Mouse (Mus musculus): ENCODE measurements around the gene Reg4.

Gene Reg4

GRCm38 (mm10) chr3:98221856-98222255, at the start of gene Reg4:
Gene Reg4 (plus strand): TSS chr3:98222156.
- DNase-seq (ENCODE audit: extremely low spot score): no peak

DNA sequence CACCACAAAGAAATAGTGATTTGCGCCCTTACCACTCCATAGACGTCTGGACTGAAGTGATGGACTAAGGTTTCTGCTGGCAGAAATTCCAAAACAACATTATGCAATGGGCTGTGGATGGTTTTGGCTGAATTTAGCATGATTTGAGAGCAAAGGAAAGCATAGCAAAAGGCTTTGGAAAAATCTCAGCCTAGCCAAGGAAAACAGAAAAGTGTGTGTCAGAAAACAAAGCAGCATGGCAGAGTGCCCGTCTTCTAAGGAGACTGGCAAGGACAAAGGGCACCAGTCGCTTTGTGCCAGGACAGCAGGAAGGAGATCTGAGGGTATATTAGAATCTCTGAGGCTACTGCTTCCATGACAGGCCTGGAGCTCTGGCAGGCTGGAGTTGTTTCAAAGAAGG, 43.6 kb upstream of the Reg4 start:
- DNase-seq (ENCODE audit: extremely low spot score): no peak

DNA sequence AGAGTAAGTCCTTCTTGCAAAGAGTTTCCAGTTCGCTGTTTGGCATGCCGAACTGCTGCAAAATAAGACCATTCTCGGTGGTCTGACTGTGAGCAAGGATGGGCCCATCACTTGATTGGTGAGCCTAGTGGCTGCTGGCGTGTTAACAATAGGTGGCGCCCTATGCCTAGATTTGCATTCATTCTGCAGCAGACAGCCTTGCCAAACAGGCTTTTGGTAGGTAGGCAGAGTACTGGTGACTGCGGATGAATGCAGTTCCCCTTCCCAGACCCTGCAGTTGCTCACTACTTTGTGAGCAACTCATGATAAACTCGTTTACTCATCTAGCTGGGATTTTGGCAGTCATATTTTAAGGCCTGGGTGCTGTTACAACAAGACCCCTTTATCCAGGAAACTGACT, 41.2 kb upstream of the Reg4 start:
- DNase-seq (ENCODE audit: extremely low spot score): peak; percentile 74

DNA sequence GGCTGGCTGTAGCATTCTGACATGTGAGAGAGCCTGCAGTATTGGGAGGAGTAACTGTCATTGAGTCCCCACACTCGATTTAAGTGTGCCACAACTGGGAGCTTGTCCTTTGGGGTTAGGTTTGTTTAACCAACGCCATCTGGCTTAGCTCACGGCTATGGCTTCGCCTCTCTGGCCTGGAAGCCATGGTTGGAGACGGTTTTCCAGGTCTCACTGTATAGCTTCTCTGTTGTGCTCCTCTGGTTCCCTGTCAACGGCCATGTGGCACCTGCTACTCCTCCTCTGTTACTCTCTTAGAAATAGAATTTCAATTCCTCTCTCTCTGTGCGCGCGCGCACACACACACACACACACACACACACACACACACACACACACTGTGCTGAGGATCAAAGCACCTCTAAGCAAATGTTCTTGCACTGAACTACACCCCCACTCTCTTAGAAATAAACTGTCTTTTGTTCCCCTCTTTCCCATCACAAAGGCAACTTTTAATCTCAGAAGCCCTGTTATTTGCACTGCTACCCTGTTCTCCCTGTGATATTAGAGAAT, 36.7 kb upstream of the Reg4 start:
- no peak for DNase-seq (ENCODE audit: extremely low spot score)

DNA sequence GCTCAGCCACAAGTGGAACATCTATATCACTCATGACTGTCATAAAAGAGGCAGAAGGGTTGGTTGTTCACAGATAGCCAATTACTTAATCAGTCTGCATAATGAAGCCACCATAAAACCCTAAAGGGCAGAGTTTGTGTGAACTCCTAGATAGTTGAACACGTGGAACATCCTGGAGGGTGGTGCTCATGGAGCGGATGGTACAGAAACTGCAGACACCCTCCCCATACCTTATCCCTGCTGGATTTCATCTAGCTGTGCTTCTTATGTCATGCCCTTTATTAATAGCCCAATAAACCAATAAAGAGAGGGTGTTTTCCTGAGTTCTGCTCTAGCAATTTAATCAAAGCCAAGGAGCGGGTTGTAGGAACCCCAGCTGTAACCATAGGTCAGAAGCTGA, 34.2 kb upstream of the Reg4 start:
- DNase-seq (ENCODE audit: extremely low spot score): no peak

DNA sequence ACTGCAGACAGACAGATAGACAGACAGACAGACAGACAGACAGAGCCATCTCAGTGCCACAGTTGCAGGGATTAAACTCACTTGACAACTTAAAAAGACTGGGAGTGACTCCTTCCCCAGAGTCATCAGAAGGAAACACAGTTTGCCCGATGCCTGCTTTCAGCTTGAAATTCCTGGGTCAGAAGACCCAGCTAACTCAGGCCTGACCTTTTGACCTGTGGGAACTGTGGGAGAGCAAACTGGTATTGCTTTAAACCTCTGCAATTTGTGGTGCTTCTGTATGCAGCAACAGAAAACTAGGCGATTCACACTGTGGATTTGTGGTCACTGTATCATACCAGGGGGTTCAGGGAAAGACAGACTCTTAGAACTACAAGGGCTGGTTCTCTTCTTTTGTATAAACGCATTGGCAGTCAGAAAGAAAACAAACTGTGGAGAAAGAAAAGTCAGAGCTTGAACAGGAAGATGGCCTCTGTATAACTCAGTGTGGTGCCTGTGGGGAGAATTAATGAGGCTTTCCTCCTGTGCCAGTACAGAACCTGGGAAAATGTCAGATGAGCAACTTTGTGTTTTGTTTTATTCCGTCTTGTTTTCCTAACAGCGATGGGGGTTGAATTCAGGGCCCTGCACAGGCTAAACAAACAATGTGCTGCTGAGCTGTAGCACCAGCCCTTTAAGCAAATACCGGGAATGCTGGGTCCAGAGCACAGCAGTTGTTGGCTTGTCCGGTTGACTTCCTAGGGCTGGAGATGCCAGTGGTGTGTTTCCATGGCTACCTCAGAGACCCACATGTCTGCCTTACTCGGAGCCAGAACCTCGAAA, 24.0 kb upstream of the Reg4 start:
- peak; percentile 75 for DNase-seq (ENCODE audit: extremely low spot score)

DNA sequence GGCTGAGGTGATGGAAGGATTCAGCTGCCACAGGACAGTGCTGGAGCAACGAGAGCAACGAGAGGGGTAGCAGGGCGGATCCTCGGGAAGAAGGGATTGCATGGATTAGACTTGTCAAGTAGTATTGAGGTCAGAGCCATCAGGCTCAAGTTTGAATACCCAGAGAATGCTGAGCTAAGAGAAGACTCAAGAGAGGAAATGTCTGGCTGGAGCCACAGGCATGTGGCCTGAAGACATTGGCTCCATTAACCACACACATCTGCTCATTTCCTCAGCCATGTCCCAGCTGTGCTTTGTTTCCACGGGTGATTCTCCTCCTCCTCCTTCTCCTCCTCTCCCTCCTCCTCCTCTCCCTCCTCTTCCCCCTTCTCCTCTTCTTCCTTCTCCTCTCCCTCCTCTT, 22.2 kb upstream of the Reg4 start:
- DNase-seq (ENCODE audit: extremely low spot score): no peak

- DNase-seq (ENCODE audit: extremely low spot score): no peak
Measured at GRCm38 (mm10) chr3:98203282-98203681, 18.7 kb upstream of the Reg4 start.

- DNase-seq (ENCODE audit: extremely low spot score): no peak
Measured at GRCm38 (mm10) chr3:98206977-98207376, 15.0 kb upstream of the Reg4 start.

DNA sequence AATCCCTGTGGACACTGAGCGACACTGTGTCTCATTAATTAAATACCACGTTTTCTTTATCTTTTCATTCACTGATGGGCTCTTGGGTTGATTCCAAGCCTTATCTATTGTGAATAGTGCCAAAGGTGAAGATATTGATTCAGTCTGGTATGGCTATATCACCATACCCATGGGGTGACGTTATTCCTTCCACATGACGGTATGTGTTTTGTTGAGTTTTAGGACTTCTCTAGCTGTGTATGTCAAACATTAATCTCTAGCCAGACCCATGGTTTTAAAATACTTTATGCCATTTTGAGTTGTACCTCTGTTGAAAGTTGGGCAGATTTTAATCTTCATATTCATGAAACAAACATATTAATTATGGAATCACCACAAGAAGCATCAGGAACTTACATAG, 12.8 kb upstream of the Reg4 start:
- DNase-seq (ENCODE audit: extremely low spot score): no peak

- DNase-seq (ENCODE audit: extremely low spot score): no peak
Measured at GRCm38 (mm10) chr3:98210860-98211259, 11.1 kb upstream of the Reg4 start.

DNA sequence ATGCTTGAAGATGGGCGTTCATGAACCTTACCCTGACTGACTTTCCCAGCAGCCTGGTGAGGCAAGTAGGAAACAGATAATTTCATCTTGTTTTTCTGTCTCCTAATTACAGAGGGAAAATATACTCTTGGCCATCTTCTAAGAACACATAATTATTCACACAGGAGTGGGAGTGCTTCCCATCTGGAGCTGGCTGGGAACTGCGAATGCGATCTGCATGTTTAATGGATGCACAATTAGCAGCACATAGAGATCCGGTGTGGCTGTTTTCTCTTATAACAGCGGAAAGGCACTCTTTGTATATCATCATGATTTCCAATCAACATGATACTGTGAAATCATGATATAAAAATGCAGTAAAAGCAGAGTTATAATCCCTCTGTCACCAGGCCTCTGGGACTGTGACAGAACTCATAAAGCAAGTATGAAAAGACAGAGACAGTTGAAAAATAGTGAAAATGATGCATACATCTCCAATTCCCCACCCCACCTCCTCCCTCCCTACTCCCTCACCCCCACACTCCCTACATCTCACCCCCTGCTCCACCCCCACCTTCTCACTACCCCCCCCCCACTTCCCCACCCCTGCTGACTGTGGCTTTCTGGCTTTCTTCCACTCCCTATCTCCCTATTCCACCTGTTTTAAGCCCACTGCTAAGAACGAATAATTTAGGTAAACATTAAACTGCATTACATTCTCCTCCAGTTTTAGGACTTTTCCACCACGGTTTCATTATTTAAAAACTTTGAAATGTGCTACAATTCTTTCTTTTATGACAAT, 10.5 kb upstream of the Reg4 start:
- DNase-seq (ENCODE audit: extremely low spot score): no peak

- DNase-seq (ENCODE audit: extremely low spot score): no peak
Measured at GRCm38 (mm10) chr3:98216296-98216695, 5.7 kb upstream of the Reg4 start.

DNA sequence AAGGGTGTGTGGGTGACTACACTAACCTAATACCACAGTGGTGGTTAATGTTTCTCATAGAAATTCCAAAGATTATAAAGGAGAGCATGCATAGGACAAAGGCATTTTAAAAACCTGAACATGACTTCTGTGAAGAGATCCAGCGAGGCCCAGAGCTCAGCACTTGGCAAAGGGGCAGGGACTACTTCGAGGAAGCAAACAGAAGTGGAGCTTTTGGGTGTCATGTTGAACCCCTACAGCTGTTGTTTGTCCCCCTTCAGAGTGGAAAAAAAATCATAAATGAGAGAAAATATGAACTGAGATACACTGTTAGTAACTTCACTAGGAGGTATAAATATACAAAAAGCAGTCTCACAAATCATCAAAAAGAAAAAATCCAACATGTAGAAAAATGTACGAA, 1.3 kb downstream of the Reg4 start:
- DNase-seq (ENCODE audit: extremely low spot score): no peak

- DNase-seq (ENCODE audit: extremely low spot score): peak; percentile 70
Measured at GRCm38 (mm10) chr3:98223783-98224580, 2.0 kb downstream of the Reg4 start.

DNA sequence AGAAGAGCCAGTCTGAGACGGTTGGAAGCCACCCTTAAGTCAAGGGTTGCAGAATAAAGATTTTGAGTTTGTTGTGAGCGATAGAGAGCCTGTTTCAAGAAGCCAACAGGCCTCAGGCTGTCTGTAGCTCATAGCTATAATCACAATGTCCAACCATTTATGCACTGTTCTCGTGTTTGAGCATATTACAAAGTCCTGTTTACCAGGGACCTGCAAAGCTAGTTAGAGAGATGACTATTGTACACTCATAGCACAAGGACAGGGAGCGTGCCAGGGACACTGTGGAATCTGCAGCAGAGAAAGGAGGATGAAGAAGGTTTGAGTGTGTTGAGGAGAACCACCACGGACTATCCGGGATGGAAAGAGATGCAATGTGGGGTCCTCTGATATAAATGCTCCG, 3.0 kb downstream of the Reg4 start:
- DNase-seq (ENCODE audit: extremely low spot score): no peak

DNA sequence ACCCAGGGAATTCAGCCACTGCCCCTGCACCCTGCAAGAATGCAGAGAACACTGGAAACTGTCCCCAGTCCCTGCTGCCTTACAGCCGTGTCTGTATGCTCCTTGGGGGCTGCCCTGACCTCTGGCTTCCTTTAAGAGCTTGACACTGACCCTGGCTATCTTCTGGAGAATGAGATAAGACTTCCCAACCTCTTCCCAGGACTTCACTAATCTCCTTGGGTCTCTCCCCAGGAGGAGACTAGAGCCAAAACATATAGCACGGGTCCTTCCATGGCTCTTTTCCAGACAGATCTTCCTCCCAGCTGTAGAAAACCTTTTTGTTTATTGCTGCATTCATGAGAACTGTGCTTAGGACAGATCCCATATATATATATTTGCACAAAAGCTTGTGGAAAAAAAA, 3.8 kb downstream of the Reg4 start:
- no peak for DNase-seq (ENCODE audit: extremely low spot score)

DNA sequence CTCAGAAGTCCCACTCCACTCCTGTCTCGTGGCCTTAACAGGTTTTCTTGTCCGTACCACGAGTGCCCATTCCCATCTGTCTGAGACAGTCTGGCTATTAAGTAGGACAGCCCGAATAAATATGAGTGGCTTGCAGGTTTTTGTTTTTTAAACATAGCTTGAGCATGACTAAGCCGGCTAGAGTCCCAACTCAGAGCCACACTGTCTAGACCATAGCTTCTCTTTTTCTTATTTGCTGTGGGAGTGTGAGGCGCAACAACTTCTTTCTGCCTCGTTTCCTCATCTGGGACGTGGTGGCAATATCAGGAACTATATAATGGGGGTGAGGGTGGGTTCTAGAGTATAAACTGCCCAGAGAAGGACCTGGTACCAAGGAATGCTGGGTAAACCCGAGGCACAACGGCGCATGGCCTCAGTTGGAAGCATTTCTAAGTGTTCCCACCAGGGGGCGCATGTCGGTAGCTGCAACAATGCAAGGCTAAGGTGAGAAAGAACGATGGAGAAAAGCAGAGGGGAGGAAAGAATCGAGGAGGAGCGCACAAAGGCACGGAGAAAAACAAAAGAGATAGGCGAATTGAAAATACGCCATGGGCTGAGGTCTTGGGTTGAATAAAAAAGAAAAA, 5.1 kb downstream of the Reg4 start:
- DNase-seq (ENCODE audit: extremely low spot score): peak; percentile 84

DNA sequence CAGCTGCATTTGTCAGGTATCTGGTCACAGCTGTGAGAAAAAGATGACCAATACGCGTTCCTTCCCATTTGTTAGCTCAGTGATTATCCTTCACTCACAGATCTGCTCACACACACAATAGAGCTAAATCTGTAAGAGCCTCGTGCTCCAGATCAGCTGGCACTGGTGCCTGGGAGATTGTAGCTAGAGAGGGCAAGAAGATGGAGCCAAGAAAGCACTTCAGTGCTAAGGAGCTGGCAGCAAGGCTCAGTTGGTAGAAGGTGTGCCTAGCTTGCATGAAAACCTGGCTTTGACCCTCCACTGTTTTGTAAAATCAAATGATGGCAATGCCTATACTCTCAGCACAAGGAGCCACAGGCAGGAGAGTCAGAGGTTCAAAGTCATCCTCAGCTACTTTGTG, 5.8 kb downstream of the Reg4 start:
- no peak for DNase-seq (ENCODE audit: extremely low spot score)

- DNase-seq (ENCODE audit: extremely low spot score): no peak
Measured at GRCm38 (mm10) chr3:98229943-98230342, 8.0 kb downstream of the Reg4 start.

DNA sequence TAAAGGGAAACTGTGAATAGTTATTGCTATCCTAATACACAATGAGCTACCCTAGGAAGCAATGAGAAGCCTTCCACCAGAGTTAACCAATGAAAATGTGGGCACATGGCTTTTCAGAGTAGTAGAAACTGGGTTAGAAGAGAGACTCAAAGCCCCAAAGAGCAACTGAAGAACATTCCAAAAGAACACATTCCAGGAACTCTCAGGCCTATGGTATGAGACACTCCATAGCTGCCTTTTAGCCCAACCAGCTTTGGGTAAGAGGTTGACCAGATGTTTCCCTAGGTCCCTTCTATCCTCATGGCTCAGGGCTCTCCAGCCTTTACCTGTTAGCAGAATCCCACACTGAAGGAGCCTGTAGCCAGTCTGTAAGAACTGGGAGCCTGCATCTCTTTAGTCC, 11.5 kb downstream of the Reg4 start:
- no peak for DNase-seq (ENCODE audit: extremely low spot score)

DNA sequence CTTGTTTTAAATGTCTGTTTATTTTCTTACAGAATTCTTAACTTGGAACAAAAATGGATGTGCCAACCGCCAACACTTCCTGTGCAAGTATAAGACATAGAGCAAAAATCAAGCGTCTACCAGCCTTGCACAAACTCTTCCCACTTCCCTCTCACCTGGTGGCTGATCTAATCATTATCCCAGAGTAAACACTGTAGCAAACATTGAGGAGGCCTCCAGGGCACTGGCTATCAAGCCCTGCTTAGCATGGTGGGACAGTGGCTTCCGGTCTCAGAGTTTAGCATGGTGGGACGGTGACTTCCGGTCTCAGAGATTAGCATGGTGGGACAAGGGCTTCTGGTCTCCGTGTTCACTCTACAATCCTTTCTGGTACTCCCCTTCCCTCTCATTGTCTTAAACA, 14.3 kb downstream of the Reg4 start:
- no peak for DNase-seq (ENCODE audit: extremely low spot score)
